Mouse (Mus musculus) hindbrain, embryonic 11.5 days (tissue): ENCODE measurements at regions not wholly inside any gene's neighbourhood (a gene's known extent, or its start where the extent isn't known, plus 50 kb on each side); places are given as distances from the start of the nearest gene placed in this dataset.

Experiments
- ATAC-seq: fragments of 200-750 bp; cut with Nextera tagmentation; 2 replicates; pipeline ENCODE4 v1.8.0; 2017; ENCODE audit warnings: mild to moderate bottlenecking, moderate TSS enrichment, moderate library complexity; ENCODE audit not compliant: low FRiP score
- DNase-seq: peaks from one replicate; pipeline ENCODE4 v3.0.0-alpha.2; 2015; ENCODE audit warnings: low spot score
- H3K27ac ChIP-seq: fragments of 300-500 bp; sonication (generic); 2 replicates; pipeline ENCODE4 v1.5.1; 2014; ENCODE audit warnings: mild to moderate bottlenecking, low read depth, low read length
- H3K27me3 ChIP-seq: fragments of 300-500 bp; sonication (generic); 2 replicates; pipeline ENCODE4 v1.6.1; 2014; ENCODE audit warnings: mild to moderate bottlenecking, low read length, moderate library complexity, mixed read lengths; ENCODE audit not compliant: control insufficient read depth, insufficient read depth
- H3K36me3 ChIP-seq: fragments of 300-500 bp; sonication (generic); 2 replicates; pipeline ENCODE4 v1.6.1; 2014; ENCODE audit warnings: mild to moderate bottlenecking, low read length, moderate library complexity, mixed read lengths; ENCODE audit not compliant: control insufficient read depth, insufficient read depth
- H3K4me1 ChIP-seq: fragments of 300-500 bp; sonication (generic); replicated peaks from 2 replicates; pipeline ENCODE4 v1.6.1; 2014; ENCODE audit warnings: low read length, mixed read lengths; ENCODE audit not compliant: control insufficient read depth, insufficient read depth
- H3K4me2 ChIP-seq: fragments of 300-500 bp; sonication (generic); replicated peaks from 2 replicates; pipeline ENCODE4 v1.6.1; 2014; ENCODE audit warnings: mild to moderate bottlenecking, low read depth, low read length
- H3K4me3 ChIP-seq: fragments of 300-500 bp; sonication (generic); 2 replicates; pipeline ENCODE4 v1.5.1; 2014; ENCODE audit warnings: low read depth, low read length
- H3K9ac ChIP-seq: fragments of 300-500 bp; sonication (generic); 2 replicates; pipeline ENCODE4 v1.6.1; 2014; ENCODE audit warnings: low read depth, low read length
- H3K9me3 ChIP-seq: fragments of 300-500 bp; sonication (generic); 2 replicates; pipeline ENCODE4 v1.6.1; 2016; ENCODE audit warnings: low read length; ENCODE audit not compliant: control insufficient read depth
- WGBS: fragments of 180-500 bp; shearing (Covaris S2); extraction: QIAGEN DNeasy Blood & Tissue Kit; methylation state at CpG from one replicate; pipeline ENCODE4 v1.1.7; 2014; 5-methylcytosine and 5-hydroxymethylcytosine counted together

- H3K4me3 ChIP-seq: no peak overlapping the region
- H3K4me2 ChIP-seq: no peak overlapping the region
- no peaks in the 10 kb centered on the region for H3K4me1 ChIP-seq
- H3K36me3 ChIP-seq: no peaks in the 10 kb centered on the region
- H3K27me3 ChIP-seq: no peaks in the 10 kb centered on the region
- ATAC-seq: no peak
- no peak overlapping the region for H3K27ac ChIP-seq
- DNase-seq: no peak
- no peak overlapping the region for H3K9ac ChIP-seq
- 78% methylated on average over 4 of the region's 4 CpGs for WGBS
- H3K9me3 ChIP-seq: no peaks in the 10 kb centered on the region
Measured at GRCm38 (mm10) chr3:19747361-19747760, 118.9 kb upstream of the 1700064H15Rik start.

GRCm38 (mm10) chr3:19751946-19752345 lies 123.5 kb upstream of the 1700064H15Rik start:
- ATAC-seq (no peak), DNase-seq (no peak)
- no peak overlapping the region for H3K4me3 ChIP-seq
- 90% methylated on average over 3 of the region's 3 CpGs for WGBS
- no peaks in the 10 kb centered on the region for H3K36me3 ChIP-seq
- no peak overlapping the region for H3K27ac ChIP-seq
- H3K4me2 ChIP-seq: no peak overlapping the region
- no peak overlapping the region for H3K9ac ChIP-seq
- no peaks in the 10 kb centered on the region for H3K4me1 ChIP-seq
- no peaks in the 10 kb centered on the region for H3K27me3 ChIP-seq
- no peaks in the 10 kb centered on the region for H3K9me3 ChIP-seq

GRCm38 (mm10) chr3:19754011-19754410 lies 125.5 kb upstream of the 1700064H15Rik start:
- H3K4me1 ChIP-seq: no peaks in the 10 kb centered on the region
- H3K4me3 ChIP-seq: no peak overlapping the region
- H3K27ac ChIP-seq: no peak overlapping the region
- H3K36me3 ChIP-seq: no peaks in the 10 kb centered on the region
- H3K27me3 ChIP-seq: no peaks in the 10 kb centered on the region
- H3K4me2 ChIP-seq: no peak overlapping the region
- 84% methylated on average over 1 of the region's 1 CpGs for WGBS
- no peak for DNase-seq
- ATAC-seq: no peak
- no peak overlapping the region for H3K9ac ChIP-seq
- no peaks in the 10 kb centered on the region for H3K9me3 ChIP-seq

GRCm38 (mm10) chr3:19754636-19755035 lies 126.2 kb upstream of the 1700064H15Rik start:
- WGBS: 85% methylated on average over 2 of the region's 2 CpGs
- DNase-seq (no peak), ATAC-seq (no peak)
- Histone ChIP-seq H3K27me3 (no peaks in the 10 kb centered on the region), H3K36me3 (no peaks in the 10 kb centered on the region), H3K4me2 (no peak overlapping the region), H3K9me3 (no peaks in the 10 kb centered on the region), H3K4me3 (no peak overlapping the region), H3K9ac (no peak overlapping the region), H3K27ac (no peak overlapping the region), H3K4me1 (no peaks in the 10 kb centered on the region)

- H3K4me1 ChIP-seq: no peaks in the 10 kb centered on the region
- no peak for DNase-seq
- no peaks in the 10 kb centered on the region for H3K27me3 ChIP-seq
- H3K4me2 ChIP-seq: no peak overlapping the region
- no peak for ATAC-seq
- no peak overlapping the region for H3K4me3 ChIP-seq
- H3K9ac ChIP-seq: no peak overlapping the region
- WGBS: 87% methylated on average over 3 of the region's 3 CpGs
- H3K27ac ChIP-seq: no peak overlapping the region
- no peaks in the 10 kb centered on the region for H3K9me3 ChIP-seq
- no peaks in the 10 kb centered on the region for H3K36me3 ChIP-seq
Measured at GRCm38 (mm10) chr3:19755136-19755535, 126.7 kb upstream of the 1700064H15Rik start.

GRCm38 (mm10) chr3:19798543-19799106 lies 158.2 kb upstream of the Cp start:
- WGBS: 79% methylated on average over 1 of the region's 1 CpGs
- no peaks in the 10 kb centered on the region for H3K27me3 ChIP-seq
- no peaks in the 10 kb centered on the region for H3K4me1 ChIP-seq
- H3K36me3 ChIP-seq: no peaks in the 10 kb centered on the region
- ATAC-seq (no peak), DNase-seq (no peak)
- H3K4me3 ChIP-seq: no peak overlapping the region
- H3K4me2 ChIP-seq: no peak overlapping the region
- H3K9ac ChIP-seq: no peak overlapping the region
- H3K9me3 ChIP-seq: no peaks in the 10 kb centered on the region
- H3K27ac ChIP-seq: no peak overlapping the region

GRCm38 (mm10) chr3:19810034-19810433 lies 146.8 kb upstream of the Cp start:
- 74% methylated on average over 3 of the region's 3 CpGs for WGBS
- ATAC-seq: no peak
- H3K4me2 ChIP-seq: no peak overlapping the region
- no peaks in the 10 kb centered on the region for H3K36me3 ChIP-seq
- no peak for DNase-seq
- H3K27ac ChIP-seq: no peak overlapping the region
- H3K9ac ChIP-seq: no peak overlapping the region
- H3K4me1 ChIP-seq: no peaks in the 10 kb centered on the region
- no peaks in the 10 kb centered on the region for H3K27me3 ChIP-seq
- no peaks in the 10 kb centered on the region for H3K9me3 ChIP-seq
- no peak overlapping the region for H3K4me3 ChIP-seq

- no peaks in the 10 kb centered on the region for H3K36me3 ChIP-seq
- ATAC-seq (no peak), DNase-seq (no peak)
- no peaks in the 10 kb centered on the region for H3K4me1 ChIP-seq
- no peaks in the 10 kb centered on the region for H3K9me3 ChIP-seq
- no peak overlapping the region for H3K27ac ChIP-seq
- H3K9ac ChIP-seq: no peak overlapping the region
- 73% methylated on average over 1 of the region's 1 CpGs for WGBS
- H3K27me3 ChIP-seq: no peaks in the 10 kb centered on the region
- H3K4me3 ChIP-seq: no peak overlapping the region
- H3K4me2 ChIP-seq: no peak overlapping the region
Measured at GRCm38 (mm10) chr3:19824904-19825303, 131.9 kb upstream of the Cp start.

- WGBS: 74% methylated on average over 5 of the region's 5 CpGs
- DNase-seq (no peak), ATAC-seq (no peak)
- Histone ChIP-seq H3K4me1 (no peaks in the 10 kb centered on the region), H3K9ac (no peak overlapping the region), H3K4me2 (no peak overlapping the region), H3K4me3 (no peak overlapping the region), H3K27me3 (no peaks in the 10 kb centered on the region), H3K9me3 (no peaks in the 10 kb centered on the region), H3K36me3 (no peaks in the 10 kb centered on the region), H3K27ac (no peak overlapping the region)
Measured at GRCm38 (mm10) chr3:19828518-19829246, 128.2 kb upstream of the Cp start.
